Mouse (Mus musculus): ENCODE results near the gene Fibp.

The Fibp gene

GRCm38 (mm10) chr19:5432992-5433852 is 27.2 kb upstream of the Fibp start:
- peak in 1 of 2 experiments; percentile 46 for DNase-seq

- DNase-seq = no peak
These were observed 26.5 kb upstream of the Fibp start for GRCm38 (mm10) chr19:5433951-5434350.

- DNase-seq = no peak
These were observed 16.0 kb upstream of the Fibp start for GRCm38 (mm10) chr19:5444371-5444908.

- DNase-seq = no peak
These were observed 15.5 kb upstream of the Fibp start for GRCm38 (mm10) chr19:5444954-5445353.

GRCm38 (mm10) chr19:5445747-5446146 is 14.7 kb upstream of the Fibp start:
- DNase-seq = no peak

GRCm38 (mm10) chr19:5447515-5448353 is 12.7 kb upstream of the Fibp start, which contains the start of gene Fosl1:
Fosl1 (plus strand) TSS chr19:5447547.
- peak; percentile 66 to 80 for DNase-seq

GRCm38 (mm10) chr19:5448354-5449150 is 11.9 kb upstream of the Fibp start:
- DNase-seq = no peak

GRCm38 (mm10) chr19:5449673-5450072 is 10.7 kb upstream of the Fibp start:
- no peak for DNase-seq

GRCm38 (mm10) chr19:5451766-5452165 is 8.6 kb upstream of the Fibp start:
- no peak for DNase-seq

- DNase-seq = no peak
These were observed 5.4 kb upstream of the Fibp start for GRCm38 (mm10) chr19:5455037-5455436.

- DNase-seq = no peak
These were observed 4.8 kb upstream of the Fibp start for GRCm38 (mm10) chr19:5455568-5455967.

- no peak for DNase-seq
These were observed 4.0 kb upstream of the Fibp start for GRCm38 (mm10) chr19:5456241-5456921.

GRCm38 (mm10) chr19:5456922-5457745 is 3.3 kb upstream of the Fibp start:
- DNase-seq = peak; percentile 87 to 95

- no peak for DNase-seq
These were observed 2.5 kb upstream of the Fibp start, which contains the start of gene Ccdc85b for GRCm38 (mm10) chr19:5457746-5458442. Ccdc85b (minus strand) TSS chr19:5457894.

- DNase-seq = no peak
These were observed 1.4 kb upstream of the Fibp start for GRCm38 (mm10) chr19:5459019-5459418.

- no peak for DNase-seq
These were observed 519 bp upstream of the Fibp start for GRCm38 (mm10) chr19:5459896-5460295.

GRCm38 (mm10) chr19:5461411-5461810 is 996 bp downstream of the Fibp start:
- no peak for DNase-seq

GRCm38 (mm10) chr19:5463212-5463611 is 2.8 kb downstream of the Fibp start:
- peak in 1 of 2 experiments; percentile 7 for DNase-seq

- peak; percentile 23 to 58 for DNase-seq
These were observed 3.6 kb downstream of the Fibp start for GRCm38 (mm10) chr19:5463791-5464562.
